Mouse (Mus musculus) forebrain, embryonic 13.5 days (tissue): ENCODE measurements around the gene Cyfip2. TPM values are rescaled to one million over a fixed set of nuclear protein-coding genes. Genes with fewer than 3 reads are reported as not detected.

Source experiments
- ATAC-seq: fragments of 200-750 bp; cut with Nextera tagmentation; 2 replicates; pipeline ENCODE4 v1.8.0; 2017
- H3K27ac ChIP-seq: fragments of 300-500 bp; sonication (generic); 2 replicates; pipeline ENCODE4 v1.5.1; 2015; ENCODE audit warnings: inconsistent platforms, mild to moderate bottlenecking, moderate library complexity
- H3K27me3 ChIP-seq: fragments of 300-500 bp; sonication (generic); 2 replicates; pipeline ENCODE4 v1.6.1; 2015; ENCODE audit warnings: mild to moderate bottlenecking, inconsistent platforms
- H3K36me3 ChIP-seq: fragments of 300-500 bp; sonication (generic); 2 replicates; pipeline ENCODE4 v1.6.1; 2015; ENCODE audit warnings: mild to moderate bottlenecking, inconsistent platforms; ENCODE audit not compliant: poor library complexity, severe bottlenecking
- H3K4me1 ChIP-seq: fragments of 300-500 bp; sonication (generic); 2 replicates; pipeline ENCODE4 v1.6.1; 2015; ENCODE audit warnings: inconsistent platforms
- H3K4me2 ChIP-seq: fragments of 300-500 bp; sonication (generic); 2 replicates; pipeline ENCODE4 v1.6.1; 2015; ENCODE audit warnings: inconsistent platforms, mild to moderate bottlenecking, moderate library complexity
- H3K4me3 ChIP-seq: fragments of 300-500 bp; sonication (generic); 2 replicates; pipeline ENCODE4 v1.5.1; 2015; ENCODE audit warnings: mild to moderate bottlenecking, inconsistent platforms
- H3K9ac ChIP-seq: fragments of 300-500 bp; sonication (generic); 2 replicates; pipeline ENCODE4 v1.6.1; 2015; ENCODE audit warnings: mild to moderate bottlenecking, inconsistent platforms
- H3K9me3 ChIP-seq: fragments of 300-500 bp; sonication (generic); replicated peaks from 2 replicates; pipeline ENCODE4 v1.6.1; 2016; ENCODE audit warnings: inconsistent platforms
- WGBS: fragments of 180-500 bp; shearing (Covaris S2); methylation state at CpG from one replicate; pipeline ENCODE4 v1.1.7; 2015; 5-methylcytosine and 5-hydroxymethylcytosine counted together
- polyA plus RNA-seq: library from polyadenylated mRNA; unstranded; fragments of >200 nt; fragmentation: Nextera tagmentation; extraction: Ambion mirVana; gene quantifications from 2 replicates; pipeline ENCODE4 v1.2.1, GENCODE M21; 2015

Cyfip2 gene
- polyA plus RNA-seq, 1 experiment from 2014 or later: 55.9 TPM

DNA sequence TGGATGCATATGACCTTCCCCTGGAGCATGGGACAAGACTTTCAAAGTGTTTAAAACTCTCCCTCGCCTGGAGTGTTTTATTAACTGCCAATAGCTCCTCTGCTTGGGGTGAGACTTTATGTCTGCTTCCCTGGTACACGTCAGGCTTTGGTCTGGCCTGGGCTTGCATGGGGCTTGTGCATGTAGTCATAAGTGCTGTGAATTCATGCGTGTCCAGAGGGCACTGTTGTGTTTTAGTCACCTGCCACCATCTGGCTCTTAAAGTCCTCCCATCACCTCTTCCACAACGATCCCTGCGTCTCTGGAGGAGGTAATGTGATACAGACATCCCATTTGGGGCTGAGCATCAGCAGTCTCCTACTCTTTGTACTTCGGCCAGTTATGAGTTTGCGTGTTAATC is 8.9 kb upstream of the Cyfip2 start:
- Histone ChIP-seq H3K4me2 (no peak overlapping the region), H3K27me3 (no peaks in the 10 kb centered on the region), H3K36me3 (no peaks in the 10 kb centered on the region), H3K9me3 (no peaks in the 10 kb centered on the region), H3K9ac (no peak overlapping the region), H3K4me3 (no peak overlapping the region), H3K4me1 (no peaks in the 10 kb centered on the region), H3K27ac (no peak overlapping the region)
- ATAC-seq: no peak
- WGBS: 86% methylated on average over 7 of the region's 7 CpGs

DNA sequence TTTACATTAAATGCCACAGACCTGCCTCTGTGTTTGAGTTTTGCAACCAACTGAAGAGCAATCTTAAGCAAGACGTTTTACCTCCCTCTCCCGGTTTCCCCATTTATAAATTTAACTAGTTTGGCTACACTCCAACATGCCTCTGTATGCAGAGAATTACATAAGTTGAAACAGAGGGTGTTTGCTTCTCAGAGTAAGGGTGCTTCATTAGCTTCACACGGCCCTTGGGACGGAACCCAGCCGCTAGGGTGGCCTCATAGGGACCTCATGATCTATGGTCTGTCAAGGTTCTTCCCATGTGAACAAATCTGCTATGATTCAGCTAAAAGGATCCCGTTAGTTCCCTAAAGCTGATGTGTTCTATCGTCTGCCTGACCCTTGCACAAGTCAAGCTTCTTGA is 1.9 kb upstream of the Cyfip2 start:
- Histone ChIP-seq H3K4me3 (no peak overlapping the region), H3K36me3 (no peaks in the 10 kb centered on the region), H3K9ac (no peak overlapping the region), H3K27ac (no peak overlapping the region), H3K4me1 (peaks cover 25% of the 10 kb centered on the region), H3K27me3 (no peaks in the 10 kb centered on the region), H3K9me3 (no peaks in the 10 kb centered on the region), H3K4me2 (no peak overlapping the region)
- no peak for ATAC-seq
- WGBS: 69% methylated on average over 7 of the region's 7 CpGs

- no peaks in the 10 kb centered on the region for H3K36me3 ChIP-seq
- H3K27ac ChIP-seq: no peak overlapping the region
- H3K27me3 ChIP-seq: no peaks in the 10 kb centered on the region
- H3K9ac ChIP-seq: no peak overlapping the region
- H3K9me3 ChIP-seq: no peaks in the 10 kb centered on the region
- 87% methylated on average over 6 of the region's 6 CpGs for WGBS
- H3K4me3 ChIP-seq: no peak overlapping the region
- H3K4me1 ChIP-seq: peaks cover 32% of the 10 kb centered on the region
- no peak overlapping the region for H3K4me2 ChIP-seq
- no peak for ATAC-seq
These were observed 1.2 kb upstream of the Cyfip2 start for GRCm38 (mm10) chr11:46313851-46314250.

- H3K4me3 ChIP-seq: peak overlapping the region; percentile 77
- H3K36me3 ChIP-seq: 0 out of 2 replicates have a peak, but pooled peaks cover 6% of the 10 kb centered on the region
- H3K27me3 ChIP-seq: no peaks in the 10 kb centered on the region
- H3K4me2 ChIP-seq: peak overlapping the region; percentile 89
- peaks cover 37% of the 10 kb centered on the region for H3K4me1 ChIP-seq
- peak overlapping the region; percentile 82 for H3K27ac ChIP-seq
- under 1% methylated on average over 69 of the region's 71 CpGs for WGBS
- H3K9ac ChIP-seq: peak overlapping the region; percentile 96
- no peaks in the 10 kb centered on the region for H3K9me3 ChIP-seq
- peak; percentile 90 for ATAC-seq
These were observed 746 bp downstream of the Cyfip2 start for GRCm38 (mm10) chr11:46311703-46312522.

- peak overlapping the region; percentile 96 for H3K9ac ChIP-seq
- no peaks in the 10 kb centered on the region for H3K27me3 ChIP-seq
- peaks cover 6% of the 10 kb centered on the region; the same call in 1 of the 2 replicates for H3K36me3 ChIP-seq
- H3K4me1 ChIP-seq: peaks cover 40% of the 10 kb centered on the region
- H3K27ac ChIP-seq: peak overlapping the region; percentile 82
- H3K9me3 ChIP-seq: no peaks in the 10 kb centered on the region
- peak; percentile 5 for ATAC-seq
- H3K4me2 ChIP-seq: peak overlapping the region; percentile 89
- 2% methylated on average over 14 of the region's 14 CpGs for WGBS
- H3K4me3 ChIP-seq: peak overlapping the region; percentile 77
These were observed 1.4 kb downstream of the Cyfip2 start for GRCm38 (mm10) chr11:46311181-46311702.

DNA sequence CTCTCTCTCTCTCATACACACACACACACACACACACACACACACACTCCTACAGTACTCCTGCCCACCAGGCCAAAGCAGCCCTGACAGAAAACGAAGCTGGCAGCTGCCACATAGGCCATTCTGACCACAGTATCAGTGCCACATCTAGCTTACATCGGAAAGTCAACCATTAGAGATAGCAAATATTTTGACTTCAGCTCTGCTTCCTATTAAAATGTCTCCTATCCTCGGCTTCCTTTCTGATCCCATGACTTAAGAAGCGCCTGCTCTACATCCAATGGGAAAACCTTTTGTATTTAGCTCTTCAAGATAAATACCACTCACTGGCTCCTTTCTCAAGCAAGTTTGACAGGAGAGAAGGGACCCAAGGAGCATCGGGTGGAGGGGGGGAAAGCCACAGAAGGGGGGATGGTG is 2.0 kb downstream of the Cyfip2 start:
- Histone ChIP-seq H3K9ac (peak overlapping the region; percentile 96), H3K4me1 (peaks cover 42% of the 10 kb centered on the region), H3K9me3 (no peaks in the 10 kb centered on the region), H3K27me3 (no peaks in the 10 kb centered on the region), H3K4me3 (peak overlapping the region; percentile 77), H3K27ac (peak overlapping the region; percentile 82), H3K4me2 (peak overlapping the region; percentile 89), H3K36me3 (peaks cover 6% of the 10 kb centered on the region; the same call in 1 of the 2 replicates)
- ATAC-seq: 0 out of 2 replicates have a peak, but pooled peaks have one; percentile 1
- 36% methylated on average over 5 of the region's 5 CpGs for WGBS

GRCm38 (mm10) chr11:46309808-46310555 is 2.7 kb downstream of the Cyfip2 start:
- Histone ChIP-seq H3K4me1 (peaks cover 45% of the 10 kb centered on the region), H3K27ac (peak overlapping the region; percentile 82), H3K4me2 (peak overlapping the region; percentile 89), H3K4me3 (peak overlapping the region; percentile 77), H3K9me3 (no peaks in the 10 kb centered on the region), H3K27me3 (no peaks in the 10 kb centered on the region), H3K36me3 (peaks cover 6% of the 10 kb centered on the region; the same call in 1 of the 2 replicates), H3K9ac (peak overlapping the region; percentile 96)
- 14% methylated on average over 10 of the region's 10 CpGs for WGBS
- peak; percentile 33 for ATAC-seq

GRCm38 (mm10) chr11:46309111-46309741 is 3.4 kb downstream of the Cyfip2 start:
- Histone ChIP-seq H3K9ac (peak overlapping the region; percentile 41; the same call in 1 of the 2 replicates), H3K36me3 (peaks cover 6% of the 10 kb centered on the region; the same call in 1 of the 2 replicates), H3K4me3 (peak overlapping the region; percentile 77), H3K9me3 (no peaks in the 10 kb centered on the region), H3K27me3 (no peaks in the 10 kb centered on the region), H3K4me1 (peaks cover 50% of the 10 kb centered on the region), H3K4me2 (peak overlapping the region; percentile 89), H3K27ac (peak overlapping the region; percentile 82)
- 49% methylated on average over 20 of the region's 20 CpGs for WGBS
- no peak for ATAC-seq

DNA sequence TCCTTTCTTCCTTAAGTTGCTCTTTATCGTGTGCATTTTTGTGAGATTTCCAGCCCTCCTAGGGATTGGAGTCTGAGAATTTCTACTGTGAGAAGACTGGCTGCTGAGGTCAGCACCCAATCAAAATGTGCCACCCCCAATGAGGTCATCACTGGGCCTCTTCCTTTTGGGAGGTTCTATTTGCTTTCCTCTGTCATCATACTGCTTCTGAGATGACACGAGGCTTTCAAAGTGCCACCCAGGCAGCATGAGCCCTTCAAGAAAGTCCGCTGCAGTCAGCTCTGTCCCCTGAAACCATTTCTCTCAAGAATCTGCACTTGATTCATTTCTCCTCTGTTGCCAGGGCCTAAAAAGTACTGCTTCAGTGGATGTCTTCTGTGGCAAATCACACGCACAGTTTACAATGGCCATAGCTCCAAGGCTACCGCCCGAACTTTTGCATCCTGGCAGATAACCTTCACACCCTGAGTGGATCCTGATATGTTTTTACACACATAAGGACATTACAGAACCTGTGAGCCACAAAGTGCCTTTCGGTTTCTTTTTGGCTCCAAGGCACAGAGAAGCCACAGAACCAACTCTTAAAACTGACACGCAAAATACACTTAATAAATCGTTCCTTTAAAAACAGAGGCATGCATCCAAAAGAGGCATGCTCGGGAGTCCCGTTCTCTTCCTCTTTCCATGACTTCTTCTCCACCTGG is 4.2 kb downstream of the Cyfip2 start:
- Histone ChIP-seq H3K27me3 (no peaks in the 10 kb centered on the region), H3K9ac (no peak overlapping the region), H3K4me1 (peaks cover 50% of the 10 kb centered on the region), H3K36me3 (peaks cover 6% of the 10 kb centered on the region; the same call in 1 of the 2 replicates), H3K4me2 (peak overlapping the region; percentile 89), H3K27ac (peak overlapping the region; percentile 82; the same call in 1 of the 2 replicates), H3K4me3 (peak overlapping the region; percentile 77; the same call in 1 of the 2 replicates), H3K9me3 (no peaks in the 10 kb centered on the region)
- no peak for ATAC-seq
- 91% methylated on average over 11 of the region's 11 CpGs for WGBS

GRCm38 (mm10) chr11:46307768-46308167 is 4.9 kb downstream of the Cyfip2 start:
- H3K27me3 ChIP-seq: no peaks in the 10 kb centered on the region
- WGBS: 95% methylated on average over 7 of the region's 7 CpGs
- H3K27ac ChIP-seq: no peak overlapping the region
- no peak overlapping the region for H3K4me2 ChIP-seq
- H3K9me3 ChIP-seq: no peaks in the 10 kb centered on the region
- no peak for ATAC-seq
- H3K36me3 ChIP-seq: peaks cover 6% of the 10 kb centered on the region; the same call in 1 of the 2 replicates
- no peak overlapping the region for H3K9ac ChIP-seq
- peaks cover 48% of the 10 kb centered on the region for H3K4me1 ChIP-seq
- H3K4me3 ChIP-seq: no peak overlapping the region

GRCm38 (mm10) chr11:46306776-46307175 is 5.9 kb downstream of the Cyfip2 start:
- WGBS: 90% methylated on average over 7 of the region's 7 CpGs
- H3K36me3 ChIP-seq: peaks cover 6% of the 10 kb centered on the region; the same call in 1 of the 2 replicates
- H3K27ac ChIP-seq: no peak overlapping the region
- no peak overlapping the region for H3K4me3 ChIP-seq
- H3K9me3 ChIP-seq: no peaks in the 10 kb centered on the region
- H3K4me1 ChIP-seq: peaks cover 45% of the 10 kb centered on the region
- H3K9ac ChIP-seq: no peak overlapping the region
- no peak overlapping the region for H3K4me2 ChIP-seq
- H3K27me3 ChIP-seq: no peaks in the 10 kb centered on the region
- ATAC-seq: no peak
